Mouse (Mus musculus) c-Kit-positive CD71-negative TER-119-negative erythroid progenitor cells, embryonic 14.5 days (primary cell): ENCODE measurements around the gene Lmo7.
A peak's percentile ranks its signal among the peaks of the same experiment; 100 is the strongest.

Experiments used
- DNase-seq: peaks from one replicate; pipeline ENCODE4 v3.0.0-alpha.2; 2013; ENCODE audit warnings: low read depth

Lmo7 gene

GRCm38 (mm10) chr14:101949114-101949513 lies 219.4 kb downstream of the Lmo7 start:
- DNase-seq = peak; percentile 47

- no peak for DNase-seq
Observed at GRCm38 (mm10) chr14:101951107-101951506, 221.3 kb downstream of the Lmo7 start.

DNA sequence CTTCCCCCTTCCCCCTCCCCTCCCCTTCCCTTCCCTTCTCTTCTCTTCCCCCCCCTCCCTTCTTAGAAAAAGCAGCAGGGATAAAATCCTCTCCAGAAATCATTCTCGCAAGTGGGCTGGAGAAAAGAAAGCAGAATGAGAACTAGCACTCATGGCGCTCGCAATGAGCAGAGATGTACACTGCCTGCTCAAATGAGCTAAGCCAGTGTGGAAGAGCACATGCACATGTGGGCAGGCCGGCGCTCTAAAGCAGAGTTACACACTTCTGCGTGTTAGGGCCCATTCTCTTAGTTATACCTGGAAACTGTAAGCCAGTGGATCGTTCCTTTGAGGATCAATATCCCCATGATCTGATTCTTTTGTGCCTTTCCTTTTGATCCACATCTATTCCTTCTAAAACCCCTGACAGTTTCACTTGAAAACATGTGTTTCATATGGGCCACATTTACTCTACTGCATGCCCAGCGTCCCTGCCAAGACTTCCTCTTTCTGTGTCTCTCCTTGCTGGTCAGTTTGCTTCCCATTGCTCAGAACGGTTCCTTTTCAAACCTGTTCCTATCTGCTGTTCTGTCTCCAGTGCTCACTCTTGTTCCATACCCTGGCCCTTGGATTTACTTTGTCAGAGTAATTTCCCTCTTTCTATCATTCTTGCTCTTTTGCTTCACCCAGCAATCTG lies 224.2 kb downstream of the Lmo7 start:
- no peak for DNase-seq

DNA sequence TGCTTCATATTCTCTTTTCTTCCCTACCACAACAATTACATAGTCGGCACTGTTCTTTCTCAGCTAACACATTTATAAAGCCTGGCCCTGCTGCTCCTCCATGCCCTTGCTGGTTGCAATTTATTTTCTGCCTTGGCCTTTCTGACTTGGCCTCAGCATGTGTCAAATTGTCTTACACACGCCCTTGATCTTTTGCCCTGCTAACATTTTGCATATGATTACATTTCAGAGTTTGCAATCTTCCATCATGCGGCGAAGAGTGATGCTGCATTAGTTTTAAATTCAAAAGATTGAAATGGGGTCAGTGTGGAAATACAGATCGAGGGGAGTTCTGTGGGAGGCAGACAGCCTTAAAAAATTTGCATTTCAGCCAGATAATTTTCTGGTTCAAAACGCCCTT lies 234.6 kb downstream of the Lmo7 start:
- DNase-seq = no peak

- no peak for DNase-seq
Observed at GRCm38 (mm10) chr14:101964956-101965355, 235.2 kb downstream of the Lmo7 start.

DNA sequence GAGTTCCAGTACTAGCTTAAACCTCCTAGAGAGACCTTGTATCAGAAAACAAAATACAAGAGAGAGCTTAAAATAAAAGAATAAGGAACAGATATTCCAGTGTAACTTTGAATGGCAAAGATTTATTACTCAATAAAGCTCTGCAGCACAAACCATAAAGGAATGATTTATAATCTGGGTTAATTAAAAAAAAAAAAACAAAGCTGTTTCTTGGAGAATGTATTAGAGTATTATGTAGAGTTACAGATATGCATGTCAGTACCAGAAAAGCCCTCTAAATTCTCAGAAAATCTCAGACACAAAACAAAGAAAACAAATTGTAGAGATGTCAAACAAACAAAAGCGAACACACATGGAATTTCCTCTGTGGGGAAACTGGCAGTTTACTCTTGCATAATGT lies 243.0 kb downstream of the Lmo7 start:
- DNase-seq = no peak

- DNase-seq = no peak
Observed at GRCm38 (mm10) chr14:101973171-101973570, 243.4 kb downstream of the Lmo7 start.

- DNase-seq = no peak
Observed at GRCm38 (mm10) chr14:101976021-101976685, 246.4 kb downstream of the Lmo7 start.
